Mouse (Mus musculus) small intestine, adult 2 months (tissue): ENCODE measurements around the gene Abca15.

Experiments
- CTCF ChIP-seq: fragments of 200-500 bp; IDR thresholded peaks from 2 replicates; pipeline ENCODE4 v1.5.1; 2012; ENCODE audit warnings: low read depth, mild to moderate bottlenecking, control low read depth, inconsistent platforms, low read length, moderate library complexity, mixed read lengths; ENCODE audit not compliant: insufficient replicate concordance, insufficient read length; ENCODE audit errors: extremely low read depth
- POLR2A ChIP-seq: fragments of 200-500 bp; IDR thresholded peaks from 2 replicates; pipeline ENCODE4 v1.6.1; 2012; ENCODE audit warnings: low read depth, mild to moderate bottlenecking, control low read depth, inconsistent platforms, low read length, moderate library complexity

- TF ChIP-seq CTCF: no peak
- no peak for TF ChIP-seq POLR2A
Observed at GRCm38 (mm10) chr7:120412391-120412790, 83.9 kb downstream of the Abca15 start.
